Mouse (Mus musculus) cerebellum, adult 18-20 months (tissue): ENCODE data around the gene Rhox2h.
"Not testable (repeated sequence)": the region's sequence is repeated elsewhere in the genome, so short reads cannot be mapped to it uniquely, and the experiment has no call there.

Source experiments
- DNase-seq, 2 experiments: peaks; one replicate each; pipeline ENCODE4 v3.0.0; 2021

Rhox2h gene

DNA sequence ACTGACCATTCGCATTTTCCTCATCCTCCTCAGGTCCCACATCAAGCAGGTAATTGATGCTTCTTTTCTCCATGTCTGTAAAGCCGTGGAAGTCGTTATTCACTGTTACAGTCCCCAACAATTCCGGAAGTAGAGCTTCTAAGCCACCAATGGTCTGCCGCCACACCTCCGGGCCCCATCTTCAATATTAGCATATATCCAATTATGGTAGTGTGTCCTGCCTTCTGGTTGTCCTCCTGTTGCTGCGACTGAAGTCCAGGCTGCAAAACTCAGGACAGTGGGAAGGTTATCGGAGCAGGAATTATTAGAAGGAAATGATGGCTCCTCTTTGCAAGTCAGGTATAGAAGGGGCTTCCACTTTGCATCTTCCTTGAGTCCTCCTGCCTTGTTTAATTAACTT lies at the start of gene Rhox2h:
Rhox2h (minus strand) TSS at position 101 of the 400 bp plus-strand sequence.
- not testable (repeated sequence) for DNase-seq

DNA sequence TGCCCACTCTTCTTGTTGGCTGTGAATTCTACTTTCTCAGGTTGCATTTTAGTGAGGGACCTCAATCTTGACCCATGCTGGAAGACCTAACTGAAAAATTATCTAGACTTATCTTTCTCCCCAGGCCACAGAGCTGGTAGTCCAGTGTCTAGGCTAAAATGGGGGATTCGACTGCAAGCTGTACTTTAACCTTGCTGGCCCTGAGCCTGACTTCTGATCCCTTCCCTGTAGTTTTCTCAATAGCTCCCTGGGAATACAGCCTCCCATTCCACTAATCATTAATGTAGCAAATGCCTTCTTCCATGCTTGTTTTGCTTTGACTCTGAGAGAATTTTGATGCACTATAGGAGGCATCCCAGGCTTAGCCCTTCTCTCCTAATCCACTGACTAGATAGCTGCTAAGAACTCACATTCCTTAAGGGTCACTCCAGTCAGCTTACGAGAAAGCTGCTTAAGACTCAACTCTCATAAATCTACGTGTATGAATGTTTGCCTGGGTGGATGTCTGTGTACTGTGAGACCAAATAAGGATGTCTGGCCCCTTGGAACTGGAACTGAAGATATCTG lies 28.8 kb upstream of the Rhox2h start:
- DNase-seq: no peak

DNA sequence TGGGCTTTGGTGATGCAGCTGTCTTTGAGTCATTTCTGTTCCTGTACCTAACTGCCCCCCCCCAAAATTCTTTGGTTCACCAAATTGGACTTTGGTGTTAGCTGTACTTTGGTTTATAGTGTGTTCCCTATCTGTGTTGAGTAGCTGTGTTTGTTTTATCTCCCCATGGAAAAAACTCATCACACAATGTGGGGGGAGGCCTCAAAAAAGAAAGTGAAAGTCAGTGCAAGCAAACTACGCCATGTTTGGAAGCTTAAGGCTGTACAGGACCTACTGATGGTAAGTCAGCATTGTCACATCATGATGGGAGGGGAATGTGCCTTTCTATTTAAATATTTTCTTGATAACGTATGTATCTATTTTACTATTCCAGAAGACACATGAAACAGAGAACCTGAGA lies 19.2 kb upstream of the Rhox2h start:
- no peak for DNase-seq

DNA sequence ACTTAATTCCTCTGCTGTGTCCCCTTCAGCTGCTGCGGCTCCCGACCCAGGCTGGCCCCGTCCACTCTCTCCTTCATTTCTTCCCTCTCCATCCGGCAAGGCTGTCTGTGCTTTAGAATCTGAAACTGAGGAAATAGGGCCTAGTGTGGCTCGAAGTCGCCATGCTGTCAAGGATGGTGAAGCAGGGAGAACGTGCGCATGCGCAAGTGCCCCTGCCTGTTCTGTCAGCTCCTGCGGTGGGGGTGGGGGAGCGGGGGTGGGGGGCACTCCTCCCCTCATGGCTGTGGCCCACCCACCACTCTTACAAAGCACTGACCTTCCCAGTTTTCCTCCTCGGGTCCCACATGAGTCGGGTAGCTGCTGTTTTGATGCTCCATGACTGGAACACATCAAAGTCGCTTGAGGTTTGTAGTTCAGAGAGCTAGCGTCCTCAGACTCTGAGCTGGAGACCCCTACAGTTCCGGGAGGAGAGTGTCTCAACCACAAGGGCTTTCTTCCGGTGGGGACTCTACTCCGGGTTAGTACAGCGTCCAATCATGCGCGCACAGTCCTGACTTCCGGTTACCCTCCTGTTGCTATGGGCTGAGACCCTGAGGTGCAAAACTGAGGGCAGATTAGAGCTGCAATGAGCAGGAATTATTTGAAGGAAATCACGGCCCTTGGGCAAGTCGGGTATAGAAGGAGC lies 10.1 kb upstream of the Rhox2h start:
- DNase-seq: no peak

DNA sequence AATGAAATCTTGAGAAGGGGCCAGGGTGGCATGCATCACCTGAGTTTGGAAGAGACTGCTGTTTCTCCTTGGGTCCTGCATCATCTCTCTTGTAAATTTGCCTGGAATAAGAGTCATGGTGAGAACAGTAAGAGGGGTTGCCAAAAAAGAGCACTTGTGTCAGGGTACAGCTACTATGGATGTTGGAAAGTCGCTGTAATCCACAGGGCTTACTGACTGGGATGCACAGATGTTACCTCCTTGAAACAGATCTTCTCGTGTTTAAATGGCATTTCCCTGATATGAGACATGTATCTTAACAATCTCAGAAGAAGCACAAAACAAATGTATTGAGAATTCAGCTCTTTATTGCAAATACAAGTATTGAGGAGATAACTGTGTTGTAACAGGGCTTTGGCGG lies 4.4 kb downstream of the Rhox2h start, which contains the start of gene Rhox3h:
Rhox3h (minus strand) TSS at position 101 of the 400 bp plus-strand sequence.
- DNase-seq: not testable (repeated sequence)

DNA sequence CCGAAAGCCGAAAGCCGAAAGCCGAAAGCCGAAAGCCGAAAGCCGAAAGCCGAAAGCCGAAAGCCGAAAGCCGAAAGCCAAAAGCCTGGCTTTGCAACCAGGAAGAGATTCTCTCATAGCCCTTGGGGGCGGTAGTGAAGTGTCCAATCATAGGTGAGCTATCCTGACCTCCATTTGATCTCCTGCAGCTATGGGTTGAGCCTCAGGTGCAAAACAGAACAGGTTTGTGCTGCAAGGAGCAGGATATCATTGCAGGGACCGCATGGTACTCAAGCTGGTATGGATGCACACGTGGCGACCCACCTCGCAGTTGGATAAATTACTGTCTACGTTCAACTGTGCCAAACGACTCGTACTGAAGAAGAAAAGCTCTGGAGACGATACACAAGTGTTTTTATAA lies 21.9 kb downstream of the Rhox2h start, which contains the start of gene Rhox4g:
Rhox4g (minus strand) TSS at position 101 of the 400 bp plus-strand sequence.
- not testable (repeated sequence) for DNase-seq

DNA sequence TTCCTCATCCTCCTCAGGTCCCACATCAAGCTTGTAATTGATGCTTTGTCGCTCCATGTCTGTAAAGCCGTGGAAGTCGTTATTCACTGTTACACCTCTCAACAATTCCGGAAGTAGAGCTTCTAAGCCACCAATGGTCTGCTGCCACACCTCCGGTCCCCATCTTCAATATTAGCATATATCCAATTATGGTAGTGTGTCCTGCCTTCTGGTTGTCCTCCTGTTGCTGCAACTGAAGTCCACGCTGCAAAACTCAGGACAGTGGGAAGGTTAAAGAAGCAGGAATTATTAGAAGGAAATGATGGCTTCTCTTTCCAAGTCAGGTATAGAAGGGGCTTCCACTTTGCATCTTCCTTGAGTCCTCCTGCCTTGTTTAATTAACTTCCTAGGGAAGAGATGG lies 29.7 kb downstream of the Rhox2h start, which contains the start of gene Rhox2g:
Rhox2g (minus strand) TSS at position 101 of the 400 bp plus-strand sequence.
- DNase-seq: not testable (repeated sequence)

DNA sequence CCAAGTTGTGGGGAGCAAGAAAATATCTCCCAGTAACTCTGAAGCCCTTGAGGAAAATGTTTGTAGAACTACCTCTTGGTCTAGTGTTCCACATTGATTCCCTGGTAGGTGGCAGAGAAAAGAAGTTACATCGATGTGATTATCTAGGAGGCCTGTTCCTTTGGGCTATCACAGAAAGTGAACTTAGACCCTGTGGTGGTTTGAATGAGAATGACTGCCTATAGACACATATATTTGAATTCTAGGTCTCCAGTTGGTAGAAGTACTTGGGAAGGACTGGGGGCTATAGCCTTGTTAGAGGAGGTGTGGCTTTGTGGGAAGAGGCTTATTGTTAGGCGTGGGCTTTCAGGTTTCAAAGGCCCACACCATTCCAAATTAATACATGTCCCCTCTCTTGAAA lies 44.6 kb downstream of the Rhox2h start, which contains the start of gene Rhox3g:
Rhox3g (minus strand) TSS at position 101 of the 400 bp plus-strand sequence.
- not testable (repeated sequence) for DNase-seq
